Mouse (Mus musculus): ENCODE data around the gene Sec1.

DNA sequence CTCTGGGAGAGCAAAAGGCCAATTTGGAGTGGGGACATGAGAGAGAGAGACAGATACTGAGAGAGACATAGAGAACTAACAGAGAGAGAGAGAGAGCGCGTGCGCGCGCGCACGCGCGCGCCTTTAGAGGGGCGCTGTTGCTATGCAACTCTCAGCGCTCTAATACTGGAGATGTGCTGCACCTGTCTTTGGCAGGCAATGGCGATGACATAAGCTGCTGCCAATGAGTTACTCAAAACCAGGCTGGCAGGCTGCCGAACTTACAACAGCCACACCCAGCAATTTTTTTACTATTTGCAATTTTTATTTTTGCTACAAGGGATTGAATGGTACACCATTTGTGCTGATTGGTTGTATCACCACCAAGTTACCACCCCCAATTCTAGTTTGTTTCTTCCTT lies 26.4 kb downstream of the Sec1 start:
- TF ChIP-seq POLR2A (IDR thresholded peaks at IDR 0.05; ENCODE audit: low read depth, low read length) (no peak), CTCF (IDR thresholded peaks at IDR 0.05; ENCODE audit: extremely low read depth, insufficient read depth, insufficient read length, insufficient replicate concordance) (no peak)
